Mouse (Mus musculus) ES-Bruce4 (cell line): ENCODE results near the gene Foxk1. TPM values are rescaled to one million over a fixed set of nuclear protein-coding genes. Genes with fewer than 3 reads are reported as not detected.

Experiments
- H3K27ac ChIP-seq: 2 replicates; pipeline ENCODE4 v1.5.1; 2012; ENCODE audit warnings: low read length, inconsistent platforms; ENCODE audit not compliant: insufficient read depth
- H3K27me3 ChIP-seq: 2 replicates; pipeline ENCODE4 v1.6.1; 2012; ENCODE audit warnings: mild to moderate bottlenecking, low read length, inconsistent platforms; ENCODE audit not compliant: control insufficient read depth, poor library complexity, insufficient read depth, severe bottlenecking
- H3K36me3 ChIP-seq: 2 replicates; pipeline ENCODE4 v1.6.1; 2012; ENCODE audit warnings: inconsistent platforms, mild to moderate bottlenecking, low read length, moderate library complexity; ENCODE audit not compliant: control insufficient read depth, poor library complexity, insufficient read depth, severe bottlenecking
- H3K4me1 ChIP-seq: one replicate; pipeline ENCODE4 v1.8.1; 2011; ENCODE audit warnings: low read length; ENCODE audit not compliant: control insufficient read depth, insufficient read depth
- H3K4me3 ChIP-seq: 2 replicates; pipeline ENCODE4 v1.5.1; 2011; ENCODE audit warnings: low read depth, mild to moderate bottlenecking, low read length
- H3K9ac ChIP-seq: 2 replicates; pipeline ENCODE4 v1.6.1; 2012; ENCODE audit warnings: low read depth, mild to moderate bottlenecking, inconsistent platforms; ENCODE audit not compliant: poor library complexity, severe bottlenecking
- H3K9me3 ChIP-seq: replicated peaks from 2 replicates; pipeline ENCODE4 v1.6.1; 2012; ENCODE audit warnings: mild to moderate bottlenecking, low read length, inconsistent platforms; ENCODE audit not compliant: control insufficient read depth, poor library complexity, insufficient read depth, severe bottlenecking
- CTCF ChIP-seq: IDR thresholded peaks from one replicate; pipeline ENCODE4 v1.8.1; 2011; ENCODE audit warnings: low read depth, low read length
- EP300 ChIP-seq: IDR thresholded peaks from 2 replicates; pipeline ENCODE4 v1.6.1; 2011; ENCODE audit warnings: low read depth, low read length; ENCODE audit not compliant: insufficient read depth
- POLR2A ChIP-seq: IDR thresholded peaks from one replicate; pipeline ENCODE4 v1.8.1; 2011; ENCODE audit warnings: low read length; ENCODE audit not compliant: insufficient read depth
- polyA plus RNA-seq: library from polyadenylated mRNA; stranded (reverse); fragments of >200 nt; gene quantifications from 2 replicates; pipeline ENCODE4 v1.2.4, GENCODE M21; 2011; ENCODE audit warnings: low read depth; ENCODE audit not compliant: missing spikeins, insufficient read depth, insufficient read length

Gene Foxk1
- polyA plus RNA-seq, 1 experiment: 17.7 TPM

- Histone ChIP-seq H3K36me3 (peaks cover 3% of the 10 kb centered on the region; the same call in 1 of the 2 replicates), H3K27ac (no peak overlapping the region), H3K4me1 (peaks cover 12% of the 10 kb centered on the region), H3K4me3 (no peak overlapping the region), H3K9me3 (no peaks in the 10 kb centered on the region), H3K9ac (no peak overlapping the region), H3K27me3 (no peaks in the 10 kb centered on the region)
- TF ChIP-seq POLR2A (no peak), CTCF (no peak), EP300 (no peak)
Observed at GRCm38 (mm10) chr5:142435736-142436135, 34.4 kb downstream of the Foxk1 start.

- Histone ChIP-seq H3K27ac (peak overlapping the region; percentile 56; the same call in 1 of the 2 replicates), H3K9ac (0 out of 2 replicates have a peak overlapping the region, but pooled peaks have one; percentile 8), H3K4me1 (peaks cover 6% of the 10 kb centered on the region)
Observed at GRCm38 (mm10) chr5:142438380-142438938, 37.2 kb downstream of the Foxk1 start.

GRCm38 (mm10) chr5:142439911-142440432 lies 38.7 kb downstream of the Foxk1 start:
- Histone ChIP-seq H3K9ac (0 out of 2 replicates have a peak overlapping the region, but pooled peaks have one; percentile 9), H3K27ac (peak overlapping the region; percentile 56), H3K36me3 (peaks cover 3% of the 10 kb centered on the region; the same call in 1 of the 2 replicates), H3K4me3 (0 out of 2 replicates have a peak overlapping the region, but pooled peaks have one; percentile 9), H3K27me3 (no peaks in the 10 kb centered on the region), H3K4me1 (peaks cover 9% of the 10 kb centered on the region), H3K9me3 (no peaks in the 10 kb centered on the region)
- no peak for TF ChIP-seq EP300
- TF ChIP-seq POLR2A: no peak
- TF ChIP-seq CTCF: no peak

More at GRCm38 (mm10) chr5:142438380-142438938, 37.2 kb downstream of the Foxk1 start:
- no peak overlapping the region; the same call in 1 of the 2 replicates for H3K4me3 ChIP-seq
- peaks cover 3% of the 10 kb centered on the region; the same call in 1 of the 2 replicates for H3K36me3 ChIP-seq
- no peak for TF ChIP-seq CTCF
- no peak for TF ChIP-seq EP300
- no peak for TF ChIP-seq POLR2A
- H3K27me3 ChIP-seq: no peaks in the 10 kb centered on the region
- H3K9me3 ChIP-seq: no peaks in the 10 kb centered on the region

- H3K9me3 ChIP-seq: no peaks in the 10 kb centered on the region
- peak overlapping the region; percentile 87 for H3K27ac ChIP-seq
- no peaks in the 10 kb centered on the region for H3K27me3 ChIP-seq
- H3K4me1 ChIP-seq: peaks cover 9% of the 10 kb centered on the region
- H3K36me3 ChIP-seq: peaks cover 2% of the 10 kb centered on the region; the same call in 1 of the 2 replicates
- peak overlapping the region; percentile 55 for H3K9ac ChIP-seq
- TF ChIP-seq POLR2A (no peak), CTCF (no peak), EP300 (peak; percentile 90)
- H3K4me3 ChIP-seq: peak overlapping the region; percentile 51
Observed at GRCm38 (mm10) chr5:142440451-142441147, 39.3 kb downstream of the Foxk1 start.

- Histone ChIP-seq H3K4me3 (peak overlapping the region; percentile 51), H3K4me1 (peaks cover 11% of the 10 kb centered on the region), H3K9ac (peak overlapping the region; percentile 55), H3K9me3 (no peaks in the 10 kb centered on the region), H3K36me3 (no peaks in the 10 kb centered on the region), H3K27ac (peak overlapping the region; percentile 87), H3K27me3 (no peaks in the 10 kb centered on the region)
- TF ChIP-seq EP300 (no peak), CTCF (no peak), POLR2A (no peak)
Observed at GRCm38 (mm10) chr5:142441332-142442044, 40.2 kb downstream of the Foxk1 start.
